10 mouse cellular contexts compared by ENCODE assay signal in genomic region chr15:95777743-95778142, GRCm38 (mm10).
"Had no signal": no experiment of that assay in that cellular context is flagged by ENCODE, and none has a peak within 500 bp of the region (broad histone marks: within the 10 kb centered on the region; RNA-seq: fewer than 3 reads in every experiment).

No protein-coding gene starts in this region.

- DNase-seq: kidney, adult 18-20 months; kidney, adult 9 months; kidney, postnatal 14 days; kidney, postnatal 4 days; left cerebral cortex, postnatal 4 days; liver, postnatal 0 days; lung, embryonic 14.5 days; right cerebral cortex, adult 18-20 months; right cerebral cortex, postnatal 14 days; spleen, adult 18-20 months had no signal
